31 mouse cellular contexts compared by ENCODE assay signal in the genomic region with DNA sequence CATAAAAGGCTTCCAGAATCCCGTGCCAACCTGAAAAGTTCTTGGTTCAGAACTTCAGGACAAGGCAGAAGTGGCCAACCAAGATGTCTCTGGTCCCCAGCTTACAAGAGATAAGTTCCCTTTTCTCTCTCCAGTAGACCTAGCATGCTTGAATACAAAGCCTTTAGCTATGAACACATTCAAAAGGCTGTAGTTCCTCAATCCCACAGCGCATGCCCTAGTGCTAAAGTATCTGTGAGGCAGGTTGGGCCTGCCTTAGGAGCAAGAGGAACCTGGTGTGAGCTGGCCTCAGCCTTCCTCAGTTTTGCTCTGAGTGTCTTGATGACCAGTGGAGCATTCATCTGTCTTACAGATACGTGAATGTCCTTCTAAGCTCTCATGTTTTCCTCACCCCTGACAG.
DNase-seq lines count a peak whose midpoint lies in the region; ATAC-seq and TF ChIP-seq lines count a peak whose summit lies in the region.
"Had no signal": no experiment of that assay in that cellular context is flagged by ENCODE, and none has a peak within 500 bp of the region (broad histone marks: within the 10 kb centered on the region; RNA-seq: fewer than 3 reads in every experiment).

No protein-coding gene starts in this region.

- peaks cover 82% of the 10 kb centered on the region for H3K4me1 ChIP-seq in heart, embryonic 12.5 days (replicated peaks)
- peaks cover 15% of the 10 kb centered on the region for H3K4me1 ChIP-seq in heart, postnatal 0 days (ENCODE audit: control insufficient read depth, insufficient read depth)
- no peaks in the 10 kb centered on the region for H3K4me1 ChIP-seq in MEL (ENCODE audit: control insufficient read depth in 1 of 2, insufficient read depth in 2 of 2, low read length in 2 of 2)

- 84% methylated on average over 3 of the region's 3 CpGs for WGBS in heart, embryonic 12.5 days
- 81% methylated on average over 3 of the region's 3 CpGs for WGBS in heart, postnatal 0 days

- DNase-seq in heart, adult 8-10 months (ENCODE audit: low spot score): no peak
- no peak for DNase-seq in heart, postnatal 0 days (ENCODE audit: low spot score)
- DNase-seq in heart, postnatal 36 days: no peak
- DNase-seq in MEL (ENCODE audit: low read depth, low spot score): peak; percentile 19
- no peak for DNase-seq in gastrocnemius, adult 18-20 months (ENCODE audit: low spot score)
- DNase-seq in gastrocnemius, adult 2 months: no peak
- DNase-seq: adrenal gland, postnatal 10 days; cerebellum, adult 8-10 months; cerebellum, postnatal 36 days; embryo, embryonic 11 days; gastrocnemius, postnatal 36 days; kidney, adult 2 months; kidney, postnatal 36 days; lung, postnatal 10 days; right cerebral cortex, postnatal 4 days; thymus, adult 2 months; thymus, postnatal 4 days had no signal

- ATAC-seq in heart, embryonic 12.5 days (ENCODE audit: insufficient number of reproducible peaks, low FRiP score): no peak
- no peak for ATAC-seq in heart, postnatal 0 days (ENCODE audit: insufficient read depth, low read depth)
- ATAC-seq in megakaryocyte, adult 5-6 weeks (ENCODE audit: poor library complexity, severe bottlenecking): peak; percentile 91
- ATAC-seq: CD4-positive, CD25-positive, alpha-beta regulatory T cell, adult 4 months; forebrain, embryonic 14.5 days; hindbrain, embryonic 16.5 days; midbrain, embryonic 16.5 days had no signal

- TF ChIP-seq CTCF in heart, postnatal 0 days (IDR thresholded peaks at IDR 0.05; ENCODE audit: low read depth): no peak
- no peak for TF ChIP-seq CTCF in MEL (IDR thresholded peaks at IDR 0.05 in 2 of 3, conservative IDR thresholded peaks at IDR 0.05 in 1 of 3; ENCODE audit: control insufficient read depth in 1 of 3, insufficient read depth in 1 of 3, low read depth in 2 of 3, low read length in 3 of 3, poor library complexity in 1 of 3, severe bottlenecking in 1 of 3)
- no peak for TF ChIP-seq CTCF in gastrocnemius, adult 2 months (IDR thresholded peaks at IDR 0.05)

- no peak overlapping the region for H3K4me3 ChIP-seq in heart, embryonic 12.5 days
- H3K4me3 ChIP-seq in heart, postnatal 0 days (ENCODE audit: low read depth, low read length): no peak overlapping the region
- H3K4me3 ChIP-seq in MEL (ENCODE audit: control insufficient read depth in 1 of 2, insufficient read depth in 1 of 2, low read depth in 2 of 2, low read length in 2 of 2): no peak overlapping the region
- no peak overlapping the region for H3K4me3 ChIP-seq in gastrocnemius, adult 2 months
- H3K4me3 ChIP-seq: embryonic facial prominence, embryonic 12.5 days; hindbrain, embryonic 10.5 days; limb, embryonic 13.5 days; myocyte; neural tube, embryonic 12.5 days had no signal

- no peak for TF ChIP-seq RAD21 in MEL (IDR thresholded peaks at IDR 0.05; ENCODE audit: low read depth, low read length)

- H3K4me2 ChIP-seq in heart, embryonic 12.5 days: peak overlapping the region; percentile 65
- no peak overlapping the region for H3K4me2 ChIP-seq in heart, postnatal 0 days (ENCODE audit: low read depth, low read length)
- H3K4me2 ChIP-seq: embryonic facial prominence, embryonic 12.5 days; limb, embryonic 13.5 days; liver, embryonic 11.5 days; midbrain, embryonic 11.5 days; neural tube, embryonic 12.5 days had no signal

- TF ChIP-seq EP300 in heart, postnatal 0 days (IDR thresholded peaks at IDR 0.05; ENCODE audit: low read depth): no peak
- TF ChIP-seq EP300 in MEL (IDR thresholded peaks at IDR 0.05; ENCODE audit: low read depth in 1 of 2, low read length in 2 of 2): no peak

- no peaks in the 10 kb centered on the region for H3K9me3 ChIP-seq in heart, embryonic 12.5 days (replicated peaks)
- no peaks in the 10 kb centered on the region for H3K9me3 ChIP-seq in heart, postnatal 0 days (replicated peaks; ENCODE audit: control insufficient read depth, low read length)
- H3K9me3 ChIP-seq in MEL (replicated peaks; ENCODE audit: insufficient read depth, low read length): no peaks in the 10 kb centered on the region
- H3K9me3 ChIP-seq: embryonic facial prominence, embryonic 12.5 days; hindbrain, embryonic 10.5 days; limb, embryonic 13.5 days; neural tube, embryonic 12.5 days had no signal

- intact Hi-C loops in heart, postnatal 36 days (cut with DNase I): no loop called here
- intact Hi-C loops in gastrocnemius, adult 2 months (cut with DNase I): no loop called here

- no peak overlapping the region for H3K9ac ChIP-seq in heart, embryonic 12.5 days
- no peak overlapping the region for H3K9ac ChIP-seq in heart, postnatal 0 days (replicated peaks; ENCODE audit: low read depth, low read length)
- no peak overlapping the region for H3K9ac ChIP-seq in MEL (ENCODE audit: control insufficient read depth, low read depth, low read length, poor library complexity, severe bottlenecking)
- H3K9ac ChIP-seq: embryonic facial prominence, embryonic 12.5 days; limb, embryonic 13.5 days; neural tube, embryonic 12.5 days had no signal

- no peaks in the 10 kb centered on the region for H3K36me3 ChIP-seq in heart, embryonic 12.5 days
- no peaks in the 10 kb centered on the region for H3K36me3 ChIP-seq in heart, postnatal 0 days (replicated peaks; ENCODE audit: control insufficient read depth, insufficient read depth, low read length)
- no peaks in the 10 kb centered on the region for H3K36me3 ChIP-seq in MEL (ENCODE audit: control insufficient read depth in 1 of 2, insufficient read depth in 2 of 2, low read length in 2 of 2)
- H3K36me3 ChIP-seq: embryonic facial prominence, embryonic 12.5 days; hindbrain, embryonic 10.5 days; limb, embryonic 13.5 days; neural tube, embryonic 12.5 days had no signal

- peaks cover 36% of the 10 kb centered on the region for H3K27me3 ChIP-seq in heart, embryonic 12.5 days (replicated peaks)
- no peaks in the 10 kb centered on the region for H3K27me3 ChIP-seq in heart, postnatal 0 days (ENCODE audit: control insufficient read depth, insufficient read depth, low read length)
- H3K27me3 ChIP-seq in MEL (ENCODE audit: control insufficient read depth in 1 of 2, insufficient read depth in 2 of 2, low read length in 2 of 2): peaks cover 0 to 4% of the 10 kb centered on the region in 2 experiments; a peak in 2 of 4 replicates
- H3K27me3 ChIP-seq: embryonic facial prominence, embryonic 12.5 days had no signal

- peak overlapping the region; percentile 41 for H3K27ac ChIP-seq in heart, embryonic 12.5 days (ENCODE audit: poor library complexity, severe bottlenecking)
- H3K27ac ChIP-seq in heart, postnatal 0 days (ENCODE audit: low read depth): peak overlapping the region; percentile 31; the same call in 1 of the 2 replicates
- no peak overlapping the region for H3K27ac ChIP-seq in MEL (ENCODE audit: control insufficient read depth, low read depth, low read length)
- H3K27ac ChIP-seq in gastrocnemius, adult 2 months: no peak overlapping the region
- H3K27ac ChIP-seq: embryonic facial prominence, embryonic 12.5 days; hindbrain, embryonic 10.5 days; limb, embryonic 13.5 days; neural tube, embryonic 12.5 days; stomach, postnatal 0 days had no signal

- H3K79me2 ChIP-seq in MEL (ENCODE audit: control insufficient read depth, insufficient read depth, low read length, poor library complexity): no peaks in the 10 kb centered on the region

- no peak for TF ChIP-seq POLR2A in MEL (IDR thresholded peaks at IDR 0.05; ENCODE audit: control insufficient read depth in 1 of 2, insufficient read depth in 1 of 2, low read depth in 1 of 2, low read length in 2 of 2, poor library complexity in 1 of 2)

TF ChIP-seq in MEL, 35 proteins besides CTCF, POLR2A, EP300 and RAD21:
- TF ChIP-seq TBP (IDR thresholded peaks at IDR 0.05; ENCODE audit: low read depth, low read length) (peak; percentile 90), RCOR1 (IDR thresholded peaks at IDR 0.05; ENCODE audit: low read depth, low read length) (no peak), POLR2AphosphoS5 (IDR thresholded peaks at IDR 0.05; ENCODE audit: borderline replicate concordance, low read depth, low read length) (no peak)

Comparison
In these comparisons a context has a peak if more than half of its experiments do, and no peak if none do; other contexts are left out.
1. H3K27ac ChIP-seq: peak in heart, embryonic 12.5 days (single experiment) and heart, postnatal 0 days (single experiment); none in MEL (single experiment) and gastrocnemius, adult 2 months (single experiment).